Mouse (Mus musculus): ENCODE results near the gene Podxl2.
A peak's percentile ranks its signal among the peaks of the same experiment; 100 is the strongest.

Podxl2 gene

DNA sequence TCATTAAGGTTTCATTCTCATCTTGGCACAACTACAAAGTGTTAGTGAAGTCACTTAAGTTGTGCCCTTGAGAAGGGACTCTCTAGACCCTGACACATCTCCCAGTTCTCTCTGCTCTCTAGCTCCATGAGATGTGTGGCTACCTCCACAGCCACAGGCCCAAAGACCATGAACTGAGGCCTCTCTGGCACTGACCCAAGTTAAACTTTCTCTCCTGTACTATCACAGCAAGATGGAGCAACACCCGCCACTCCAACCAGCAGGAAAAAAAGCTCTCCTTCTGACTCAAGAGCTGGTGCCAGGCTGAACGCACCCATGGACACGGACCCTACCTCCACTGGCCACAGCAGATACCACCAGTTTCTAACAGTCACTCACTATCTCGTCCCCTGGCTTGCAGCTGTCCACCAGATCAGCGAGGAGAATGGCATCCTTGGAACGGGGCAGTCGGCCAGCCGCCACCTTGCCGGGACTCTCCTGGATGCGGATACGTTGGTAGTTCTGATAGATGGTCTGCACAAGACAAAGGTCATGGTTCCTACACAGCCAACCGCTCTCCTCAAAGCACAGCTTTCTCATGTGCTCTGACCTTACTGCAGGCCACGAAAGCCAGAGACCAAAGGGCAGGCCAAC, 14.7 kb upstream of the Podxl2 start:
- peak; percentile 45 to 80 for DNase-seq (ENCODE audit: inconsistent age in 2 of 2, low spot score in 1 of 2)

DNA sequence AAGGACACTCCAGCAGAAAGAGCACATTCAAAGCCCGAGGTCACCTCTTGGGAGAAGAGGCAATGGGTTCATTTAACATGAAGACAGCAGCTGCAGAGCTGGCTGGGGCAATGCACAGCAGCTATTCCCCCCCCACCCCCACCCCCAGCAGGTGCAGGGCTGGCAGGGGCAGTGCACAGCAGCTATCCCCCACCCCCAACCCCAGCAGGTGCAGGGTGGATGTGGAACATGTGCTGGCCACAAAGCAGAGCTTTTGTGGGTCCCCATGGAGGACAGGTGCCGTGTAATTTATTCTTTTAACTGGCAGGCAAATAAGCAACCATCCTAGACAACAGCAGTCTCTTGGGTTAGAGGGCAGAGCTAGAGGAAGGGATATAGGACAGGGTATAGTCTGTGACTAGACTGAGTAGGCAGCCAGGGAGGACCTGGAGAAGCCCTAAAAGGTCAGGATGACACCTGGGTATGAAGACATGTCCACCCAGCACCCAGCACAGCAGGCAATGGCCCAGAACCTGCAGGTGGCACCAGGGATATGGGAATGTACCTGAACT, 11.6 kb upstream of the Podxl2 start:
- DNase-seq (ENCODE audit: inconsistent age in 2 of 2, low spot score in 1 of 2) = no peak

DNA sequence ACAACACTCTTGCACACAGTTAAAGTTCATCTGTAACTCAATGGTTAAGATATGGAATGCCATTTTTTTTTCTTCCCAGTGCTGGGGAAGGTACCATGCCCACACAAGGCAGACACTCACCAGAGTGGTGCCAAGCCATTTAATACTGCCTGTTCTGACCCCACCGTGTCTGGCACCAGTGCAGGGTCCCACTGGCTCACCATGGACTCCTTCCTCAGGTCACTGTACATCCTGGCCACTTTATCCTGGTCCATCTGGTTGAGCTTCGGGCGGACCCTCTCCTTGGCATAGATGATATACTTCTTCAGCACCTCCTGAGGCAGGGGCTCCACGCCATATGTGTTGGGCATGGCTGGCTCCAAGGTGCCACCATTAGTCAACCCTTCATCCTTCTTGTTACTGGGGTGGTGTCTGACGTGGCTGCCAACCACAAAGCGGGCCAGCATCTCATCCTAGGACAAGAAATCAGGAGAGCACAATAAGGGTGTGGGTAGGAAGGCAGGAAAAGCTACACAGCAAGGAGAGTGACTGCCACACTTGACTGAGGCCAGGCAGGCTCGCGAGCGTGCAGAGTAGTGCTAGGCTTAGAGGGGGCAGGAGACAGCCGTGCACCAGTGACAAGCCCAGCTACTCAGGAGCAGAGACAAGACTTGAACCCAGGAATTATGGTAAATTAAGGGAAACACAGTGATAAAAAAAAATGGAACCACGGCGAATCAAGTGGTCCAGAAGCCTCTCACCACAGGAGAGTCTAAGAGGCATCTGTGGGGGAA, 11.0 kb upstream of the Podxl2 start:
- no peak for DNase-seq (ENCODE audit: inconsistent age in 2 of 2, low spot score in 1 of 2)

DNA sequence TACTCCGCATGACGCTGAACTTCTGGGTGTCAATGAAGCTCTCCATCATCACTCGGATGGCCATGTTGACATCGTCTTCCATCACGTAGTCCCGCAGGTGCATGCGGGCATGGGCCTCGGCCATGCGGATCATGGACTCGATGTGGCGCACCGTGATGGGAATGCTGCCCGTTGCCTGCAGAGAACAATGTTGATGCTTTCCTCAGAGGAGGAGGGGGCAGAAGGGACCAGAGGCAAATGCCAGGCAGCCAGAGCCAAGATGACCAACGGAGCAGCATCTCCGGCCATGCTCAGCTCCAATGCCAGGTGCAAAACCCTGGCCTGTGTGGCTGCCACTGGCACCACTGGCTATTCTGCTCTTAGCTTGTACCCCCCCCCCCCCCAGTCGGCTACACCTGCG, 9.8 kb upstream of the Podxl2 start:
- DNase-seq (ENCODE audit: inconsistent age in 2 of 2, low spot score in 1 of 2) = no peak

DNA sequence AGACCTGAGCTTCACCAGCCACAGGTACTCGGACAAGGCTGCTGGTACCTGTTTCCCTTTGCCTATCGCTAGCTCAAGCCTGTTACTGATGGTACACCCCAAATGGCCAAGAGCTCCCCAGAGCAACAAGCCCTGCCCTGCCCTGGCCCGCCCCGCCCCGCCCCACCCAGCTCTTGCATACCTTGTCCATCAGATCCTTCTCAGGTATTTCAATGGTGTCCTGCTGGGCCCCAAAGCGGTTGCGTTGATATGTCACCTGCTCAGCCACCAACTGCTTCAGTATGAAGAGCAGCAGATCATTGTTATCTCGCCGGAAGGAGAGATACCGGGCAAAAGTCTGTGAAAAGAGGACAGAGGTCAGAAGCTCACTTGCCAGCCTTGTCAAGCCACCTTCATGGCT, 9.4 kb upstream of the Podxl2 start:
- no peak for DNase-seq (ENCODE audit: inconsistent age in 2 of 2, low spot score in 1 of 2)

DNA sequence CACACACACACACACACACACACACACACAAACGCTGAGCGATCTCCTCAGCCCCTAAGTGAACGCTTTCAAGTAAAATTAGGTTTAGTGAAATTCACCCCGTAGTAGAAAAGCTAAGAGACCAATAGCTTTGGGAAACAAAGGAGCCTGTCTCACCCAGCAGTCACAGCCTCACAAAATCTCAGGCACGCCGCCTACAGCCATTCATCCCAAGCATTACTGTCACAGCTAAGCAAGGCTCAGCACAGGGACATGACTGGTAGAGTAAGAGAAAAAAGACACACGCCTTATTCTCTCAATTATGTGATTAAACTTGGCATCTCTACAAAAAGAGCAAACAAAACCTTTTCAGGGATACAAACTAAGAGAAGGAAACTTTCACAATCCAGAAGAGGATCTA, 6.5 kb upstream of the Podxl2 start:
- no peak for DNase-seq (ENCODE audit: inconsistent age in 2 of 2, low spot score in 1 of 2)

DNA sequence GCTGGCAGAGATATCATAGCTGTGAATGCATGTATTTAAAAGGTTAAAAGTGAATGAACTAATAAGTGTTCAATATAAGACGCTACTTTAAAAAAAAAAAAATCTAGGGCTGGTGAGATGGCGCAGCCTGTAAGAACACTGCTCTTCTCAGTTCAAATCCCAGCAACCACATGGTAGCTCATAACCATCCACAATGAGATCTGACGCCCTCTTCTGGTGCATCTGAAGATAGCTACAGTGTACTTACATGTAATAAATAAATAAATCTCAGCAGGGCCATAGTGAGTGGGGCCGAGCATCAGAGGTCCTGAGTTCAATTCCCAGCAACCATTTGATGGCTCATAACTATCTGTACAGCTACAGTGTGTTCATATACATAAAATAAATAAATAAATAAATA, 4.6 kb upstream of the Podxl2 start:
- DNase-seq (ENCODE audit: inconsistent age in 2 of 2, low spot score in 1 of 2) = peak in 1 of 2 experiments; percentile 58

DNA sequence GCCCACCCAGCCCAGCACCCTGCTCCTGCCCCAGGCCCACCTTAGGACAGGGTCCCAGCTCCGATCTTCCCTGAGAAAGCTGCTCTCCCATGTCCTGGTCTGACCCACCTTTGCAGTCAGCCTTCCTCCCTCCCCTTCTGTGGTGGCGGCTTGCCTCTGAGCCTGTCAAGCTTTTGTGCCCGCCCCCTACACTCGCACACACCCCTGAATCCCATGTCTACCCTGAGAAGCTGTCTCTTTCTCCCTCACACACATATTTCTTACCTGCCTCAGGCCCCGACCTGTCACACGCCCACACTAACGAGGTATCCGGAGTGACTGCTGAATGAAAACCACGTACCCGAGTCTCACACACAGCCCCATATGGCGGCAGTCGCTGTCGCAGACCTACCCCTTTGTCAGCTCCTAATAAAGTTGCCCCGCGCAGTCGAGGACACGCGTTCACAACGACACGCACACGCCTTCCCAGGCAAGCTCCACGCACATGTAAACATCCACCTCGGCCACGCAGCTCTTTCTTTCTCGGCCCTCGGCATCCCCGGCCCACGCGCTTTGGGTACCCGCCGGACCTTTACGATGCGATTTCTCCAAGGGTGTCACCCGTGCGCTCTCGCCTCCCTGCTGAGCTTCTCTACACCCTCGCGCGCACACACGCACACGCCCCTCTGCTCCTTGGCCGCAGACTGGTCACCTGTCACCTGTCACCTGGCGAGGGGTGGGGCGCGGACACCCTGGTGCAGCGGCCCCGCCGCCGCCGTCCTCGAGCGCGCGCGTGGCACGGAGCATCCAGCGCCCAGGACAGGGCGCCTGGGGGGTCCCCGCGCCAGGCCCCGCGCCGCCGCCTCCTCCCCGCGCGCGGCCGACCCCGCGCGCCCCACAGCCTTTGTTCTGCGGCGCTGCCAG, 628 bp downstream of the Podxl2 start:
- DNase-seq (ENCODE audit: inconsistent age in 2 of 2, low spot score in 1 of 2) = peak; percentile 44 to 53

DNA sequence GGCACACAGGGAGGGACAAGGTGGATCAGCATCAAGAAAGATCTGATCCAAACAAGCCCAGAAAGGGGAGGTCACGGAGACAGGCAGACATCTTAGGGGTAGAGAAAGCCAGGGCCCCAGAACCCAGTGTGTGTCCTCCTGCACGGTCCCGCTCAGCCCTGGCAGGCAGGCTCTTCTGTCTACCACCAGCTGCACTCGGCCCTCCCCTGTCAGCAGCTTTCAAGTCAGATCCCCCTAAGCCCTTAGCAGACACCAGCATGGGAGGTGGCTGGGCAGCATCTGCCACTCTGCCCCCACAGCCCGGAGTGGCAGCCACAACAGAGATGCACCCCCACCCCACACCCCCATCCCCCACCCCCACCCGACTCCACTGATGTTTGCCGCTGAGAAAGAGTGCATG, 2.0 kb downstream of the Podxl2 start:
- no peak for DNase-seq (ENCODE audit: inconsistent age in 2 of 2, low spot score in 1 of 2)

DNA sequence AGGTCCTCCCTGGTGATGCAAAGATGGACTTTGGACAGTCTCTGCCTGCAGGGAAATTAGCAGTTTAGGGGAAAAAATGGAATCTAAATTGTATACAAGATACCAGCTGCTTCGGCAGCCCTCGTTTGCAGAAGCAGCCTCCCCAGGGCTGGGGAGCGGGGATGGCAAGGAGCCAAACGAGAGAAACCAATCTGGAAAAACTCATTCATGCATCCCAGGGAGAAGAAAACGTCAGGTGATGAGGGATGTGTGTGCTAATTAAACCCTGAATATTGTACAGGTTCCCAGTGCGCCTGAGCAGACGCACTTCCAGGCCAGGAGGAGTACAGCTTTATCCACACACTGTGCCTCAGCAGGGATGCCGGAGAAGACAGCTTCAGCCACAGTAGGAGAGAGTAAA, 3.3 kb downstream of the Podxl2 start:
- DNase-seq (ENCODE audit: inconsistent age in 2 of 2, low spot score in 1 of 2) = no peak

DNA sequence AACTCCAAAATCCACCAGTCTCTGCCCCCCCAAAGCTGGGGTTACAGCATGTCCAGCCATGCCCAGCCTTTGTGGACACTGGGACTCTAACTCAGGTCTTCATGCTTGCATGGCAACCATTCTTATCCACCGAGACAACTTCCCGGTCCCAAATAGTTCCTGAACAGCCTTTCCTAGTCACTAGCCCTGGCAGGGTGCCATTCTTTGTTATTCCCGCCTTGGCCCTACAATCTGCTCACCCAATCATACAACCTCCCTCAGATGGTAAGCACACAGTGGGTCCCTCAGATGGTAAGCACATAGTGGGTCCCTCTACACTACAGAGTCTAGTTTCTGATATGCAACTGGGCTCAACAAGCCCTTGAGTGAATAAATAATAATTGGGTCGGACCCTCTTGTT, 4.2 kb downstream of the Podxl2 start:
- DNase-seq (ENCODE audit: inconsistent age in 2 of 2, low spot score in 1 of 2) = no peak

DNA sequence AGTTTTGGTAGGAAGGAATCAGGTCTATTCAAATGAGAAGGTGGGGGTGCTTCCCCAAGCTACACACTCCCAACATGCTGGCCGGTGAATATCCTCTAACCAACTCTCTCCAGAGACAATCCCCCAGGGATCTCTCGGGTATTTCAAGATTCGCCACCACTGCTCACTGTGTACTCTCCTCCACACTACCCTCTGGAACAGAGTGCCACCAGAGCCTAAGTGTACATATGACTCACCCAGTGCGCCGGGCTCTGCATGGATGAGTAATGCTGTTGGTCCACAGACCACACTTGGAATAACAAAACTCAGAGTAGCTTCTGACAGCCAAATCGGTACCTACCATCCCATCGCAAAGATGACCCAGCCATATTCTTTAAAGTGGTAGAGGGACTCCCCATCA, 5.4 kb downstream of the Podxl2 start:
- DNase-seq (ENCODE audit: inconsistent age in 2 of 2, low spot score in 1 of 2) = peak; percentile 83 to 85

DNA sequence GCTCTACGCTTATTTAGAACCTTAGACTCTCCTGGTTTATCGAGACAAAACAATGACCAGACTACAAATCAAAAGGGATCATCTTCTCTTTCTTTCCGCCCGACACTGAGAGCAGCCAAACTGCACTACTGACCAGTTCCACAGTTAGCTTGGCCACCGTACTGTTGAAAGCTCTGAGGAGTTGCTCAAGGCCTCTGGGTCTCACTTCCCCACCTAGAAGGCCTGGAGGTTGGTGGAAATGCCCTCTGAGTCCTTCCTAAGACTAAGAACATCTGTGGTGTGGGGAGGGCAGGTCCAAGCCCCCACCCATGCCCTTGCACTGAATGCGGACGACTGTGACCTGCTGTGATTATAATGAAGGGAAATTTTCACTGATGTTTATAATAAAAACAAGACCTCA, 9.1 kb downstream of the Podxl2 start:
- no peak for DNase-seq (ENCODE audit: inconsistent age in 2 of 2, low spot score in 1 of 2)

DNA sequence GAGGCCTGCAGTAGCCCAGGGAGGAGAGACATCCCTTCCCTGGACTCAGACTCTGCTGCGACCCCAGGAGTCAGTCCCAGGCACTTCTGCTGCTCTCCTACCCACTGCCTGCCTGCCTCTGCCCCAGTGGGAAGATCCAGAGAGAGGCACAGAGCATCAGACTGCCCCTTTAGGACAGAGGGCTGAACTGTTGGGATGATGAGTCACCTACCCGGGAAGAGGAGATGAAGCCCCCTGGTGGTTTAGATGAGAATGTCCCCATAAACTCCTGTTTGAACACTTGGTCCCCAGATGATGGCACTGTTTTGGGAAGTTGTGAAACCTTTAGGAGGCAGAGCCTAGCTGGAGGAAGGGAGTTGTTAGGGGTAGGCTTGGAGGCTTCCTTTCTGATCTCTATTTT, 13.9 kb downstream of the Podxl2 start:
- DNase-seq (ENCODE audit: inconsistent age in 2 of 2, low spot score in 1 of 2) = peak; percentile 57 to 86

DNA sequence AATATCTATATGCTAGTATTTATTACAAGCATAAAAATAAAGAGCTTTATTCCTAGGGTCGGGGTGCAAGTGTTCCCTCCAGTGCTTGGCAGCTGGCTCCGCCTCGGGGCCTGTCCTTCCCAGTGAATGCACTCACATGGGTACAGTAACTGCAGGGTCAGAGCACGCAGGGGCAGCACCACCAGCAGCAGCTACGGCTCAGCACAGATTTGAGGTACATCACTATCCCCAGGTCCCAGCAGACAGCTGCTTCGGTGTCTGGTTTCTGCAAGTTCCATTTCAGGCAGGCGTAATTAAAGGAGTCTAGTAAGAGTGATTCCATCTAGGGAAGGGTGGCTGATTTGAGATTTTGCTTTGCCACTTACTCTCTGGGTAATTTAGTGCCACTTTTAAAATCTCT, 16.5 kb downstream of the Podxl2 start:
- no peak for DNase-seq (ENCODE audit: inconsistent age in 2 of 2, low spot score in 1 of 2)

DNA sequence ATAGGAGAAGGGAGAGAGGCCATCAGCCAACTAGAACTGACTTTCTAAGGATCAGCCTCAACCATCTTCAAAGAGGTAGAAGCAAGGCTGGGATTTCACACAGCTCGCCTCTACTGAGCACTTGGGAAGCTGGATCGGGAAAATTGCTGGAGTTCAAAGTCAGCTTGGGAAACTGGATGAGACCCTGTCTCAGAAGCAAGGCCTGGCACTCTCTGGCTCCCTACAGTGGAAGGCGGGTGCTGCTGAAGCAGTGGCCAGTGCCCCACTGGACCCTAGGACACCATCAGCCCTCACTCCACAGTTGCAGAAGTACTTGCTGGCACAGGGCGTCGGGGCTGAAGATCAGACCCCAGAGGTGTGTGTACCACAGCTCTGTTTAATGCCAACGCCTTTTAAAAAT, 17.0 kb downstream of the Podxl2 start:
- DNase-seq (ENCODE audit: inconsistent age in 2 of 2, low spot score in 1 of 2) = no peak

DNA sequence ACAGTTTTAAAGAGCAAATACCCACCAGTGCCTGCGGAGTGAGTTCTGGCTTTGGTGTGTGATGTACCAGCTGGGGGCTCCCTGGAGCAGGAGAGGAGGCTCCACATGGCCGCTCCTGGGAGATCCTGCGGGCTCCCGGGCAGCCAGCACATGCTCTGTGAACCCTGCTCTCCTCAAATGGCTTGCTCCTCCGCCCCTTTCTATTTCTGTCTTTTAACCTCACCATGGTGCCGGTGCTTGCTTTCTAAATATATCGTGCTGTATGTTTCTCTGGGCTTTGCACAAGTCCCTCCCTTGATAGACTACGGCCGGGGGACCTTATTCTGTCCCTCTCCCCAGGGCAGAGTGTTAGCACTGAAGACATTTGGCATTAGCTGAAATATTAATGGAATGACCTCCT, 17.6 kb downstream of the Podxl2 start:
- DNase-seq (ENCODE audit: inconsistent age in 2 of 2, low spot score in 1 of 2) = peak; percentile 62 to 83

DNA sequence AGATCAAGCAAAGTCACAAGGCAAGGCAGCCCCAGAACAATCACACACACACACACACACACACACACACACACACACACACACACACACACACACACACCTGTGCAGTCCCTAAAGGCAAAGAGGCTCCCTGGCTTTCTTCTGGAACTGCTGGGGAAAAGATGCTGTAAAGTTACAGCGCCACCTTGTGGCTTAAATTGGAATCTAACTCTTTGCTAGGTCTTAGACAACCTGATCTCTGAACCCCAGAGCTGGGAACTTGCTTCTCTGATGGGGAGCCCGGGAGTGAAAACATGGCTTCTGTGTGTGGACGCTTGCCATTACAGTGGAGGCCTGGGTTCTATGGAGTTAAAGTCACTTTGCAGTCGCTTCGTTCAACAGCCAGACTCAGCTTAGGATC, 19.2 kb downstream of the Podxl2 start:
- DNase-seq (ENCODE audit: inconsistent age in 2 of 2, low spot score in 1 of 2) = peak in 1 of 2 experiments; percentile 88

DNA sequence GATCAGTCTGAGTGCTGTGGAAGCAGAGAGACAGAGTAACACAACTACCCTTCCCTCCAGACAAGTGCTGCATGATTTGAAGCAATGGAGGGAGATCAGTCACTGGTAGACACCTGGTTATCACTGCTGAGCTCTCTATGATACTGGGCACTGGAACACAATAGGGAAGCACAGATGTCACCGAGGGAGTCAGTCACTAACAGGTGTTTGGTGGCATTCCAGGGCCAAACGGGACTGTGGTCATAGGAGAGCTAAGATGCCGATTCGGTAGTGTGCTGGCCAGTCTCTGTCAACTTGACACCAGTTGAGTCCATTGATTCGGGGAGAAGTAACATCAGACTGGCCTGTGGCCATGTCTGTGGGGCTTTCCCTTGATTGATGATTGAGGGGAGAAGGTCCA, 20.3 kb downstream of the Podxl2 start:
- no peak for DNase-seq (ENCODE audit: inconsistent age in 2 of 2, low spot score in 1 of 2)

DNA sequence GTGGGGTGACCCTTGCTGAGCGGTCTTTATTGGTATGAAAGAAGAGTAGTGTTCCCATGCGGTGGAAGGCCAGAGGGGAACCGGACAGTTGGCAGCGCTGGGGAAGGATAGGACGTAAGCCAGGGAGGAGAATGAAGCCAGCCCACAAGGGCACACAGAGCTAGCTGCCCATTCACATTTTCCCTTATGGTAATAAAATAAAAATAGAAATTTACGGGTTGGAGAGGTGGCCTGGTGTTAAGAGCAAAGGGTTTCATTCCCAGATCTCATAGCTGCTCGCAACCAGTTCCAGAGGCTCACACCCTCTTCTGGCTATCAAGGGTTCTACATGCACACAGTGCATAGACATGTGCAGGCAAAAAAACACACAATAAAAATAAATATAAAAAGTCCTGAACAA, 24.8 kb downstream of the Podxl2 start:
- DNase-seq (ENCODE audit: inconsistent age in 2 of 2, low spot score in 1 of 2) = no peak

DNA sequence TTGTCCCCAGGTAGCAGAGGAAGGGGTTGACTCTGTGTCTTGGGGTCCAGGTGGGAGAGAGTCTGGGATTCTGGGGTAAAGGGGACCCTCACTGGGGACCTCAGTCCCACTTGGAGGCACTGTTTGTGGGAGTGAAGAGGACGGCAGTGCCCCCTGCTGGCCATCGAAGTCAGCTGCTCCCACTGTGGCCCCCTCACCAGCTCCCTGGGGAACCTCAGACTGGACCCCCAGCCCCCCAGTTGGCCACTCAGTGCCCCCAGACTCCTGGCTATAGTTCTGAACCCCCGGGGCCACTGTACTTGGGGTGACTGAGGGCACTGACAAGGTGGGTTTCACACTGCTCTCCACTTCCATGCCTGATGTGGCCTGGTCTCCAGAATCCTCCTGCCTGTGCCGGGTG, 25.6 kb downstream of the Podxl2 start:
- peak in 1 of 2 experiments; percentile 68 for DNase-seq (ENCODE audit: inconsistent age in 2 of 2, low spot score in 1 of 2)

DNA sequence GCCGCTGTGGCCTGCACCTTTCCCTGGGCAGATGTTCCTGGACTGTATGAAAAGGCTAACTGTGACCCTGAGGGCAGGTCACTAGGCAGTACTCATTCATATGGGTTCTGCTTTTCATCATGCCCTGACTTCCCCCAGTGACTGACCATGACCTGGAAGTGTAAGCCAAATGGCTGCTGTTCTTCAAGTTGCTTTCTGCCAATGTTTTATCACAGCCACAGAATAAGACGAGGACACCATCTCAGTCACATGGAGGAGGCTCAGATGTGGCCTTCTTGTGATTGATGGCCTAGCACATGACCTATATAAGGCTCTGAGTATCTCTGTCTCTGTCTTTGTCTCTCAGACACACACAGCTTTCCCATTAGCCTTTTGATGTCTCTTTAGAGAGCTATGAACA, 27.3 kb downstream of the Podxl2 start:
- peak in 1 of 2 experiments; percentile 80 for DNase-seq (ENCODE audit: inconsistent age in 2 of 2, low spot score in 1 of 2)
